Mouse (Mus musculus): Measurements from ENCODE around the gene St14.
"Not testable (repeated sequence)": the region's sequence is repeated elsewhere in the genome, so short reads cannot be mapped to it uniquely, and the experiment has no call there.

Gene St14

GRCm38 (mm10) chr9:31131205-31131968, at the start of gene St14:
Gene St14, minus strand, starts transcription at chr9:31131853.
- DNase-seq: peak; percentile 12

GRCm38 (mm10) chr9:31177692-31178091, 46.0 kb upstream of the St14 start:
- DNase-seq: no peak

- peak; percentile 75 for DNase-seq
Observed at GRCm38 (mm10) chr9:31176379-31177130, 44.9 kb upstream of the St14 start.

GRCm38 (mm10) chr9:31175978-31176377, 44.3 kb upstream of the St14 start:
- DNase-seq: no peak

- no peak for DNase-seq
Observed at GRCm38 (mm10) chr9:31175346-31175745, 43.7 kb upstream of the St14 start.

- no peak for DNase-seq
Observed at GRCm38 (mm10) chr9:31168356-31169093, 36.9 kb upstream of the St14 start.

- DNase-seq: no peak
Observed at GRCm38 (mm10) chr9:31167305-31167704, 35.7 kb upstream of the St14 start.

- DNase-seq: not testable (repeated sequence)
Observed at GRCm38 (mm10) chr9:31165505-31165904, 33.9 kb upstream of the St14 start.

GRCm38 (mm10) chr9:31163327-31163726, 31.7 kb upstream of the St14 start:
- DNase-seq: no peak

- DNase-seq: no peak
Observed at GRCm38 (mm10) chr9:31162911-31163310, 31.3 kb upstream of the St14 start.

GRCm38 (mm10) chr9:31159910-31160309, 28.3 kb upstream of the St14 start:
- no peak for DNase-seq

- DNase-seq: no peak
Observed at GRCm38 (mm10) chr9:31156594-31156993, 24.9 kb upstream of the St14 start.

GRCm38 (mm10) chr9:31151050-31151449, 19.4 kb upstream of the St14 start:
- no peak for DNase-seq

GRCm38 (mm10) chr9:31148135-31148534, 16.5 kb upstream of the St14 start:
- DNase-seq: no peak

- no peak for DNase-seq
Observed at GRCm38 (mm10) chr9:31145272-31145925, 13.7 kb upstream of the St14 start.

GRCm38 (mm10) chr9:31142924-31143323, 11.3 kb upstream of the St14 start:
- DNase-seq: no peak

GRCm38 (mm10) chr9:31133131-31133530, 1.5 kb upstream of the St14 start:
- no peak for DNase-seq

GRCm38 (mm10) chr9:31130357-31131204, 1.1 kb downstream of the St14 start:
- no peak for DNase-seq

GRCm38 (mm10) chr9:31129956-31130355, 1.7 kb downstream of the St14 start:
- DNase-seq: no peak

- DNase-seq: no peak
Observed at GRCm38 (mm10) chr9:31127876-31128465, 3.7 kb downstream of the St14 start.

- no peak for DNase-seq
Observed at GRCm38 (mm10) chr9:31126079-31126478, 5.6 kb downstream of the St14 start.
